In the genomic region with DNA sequence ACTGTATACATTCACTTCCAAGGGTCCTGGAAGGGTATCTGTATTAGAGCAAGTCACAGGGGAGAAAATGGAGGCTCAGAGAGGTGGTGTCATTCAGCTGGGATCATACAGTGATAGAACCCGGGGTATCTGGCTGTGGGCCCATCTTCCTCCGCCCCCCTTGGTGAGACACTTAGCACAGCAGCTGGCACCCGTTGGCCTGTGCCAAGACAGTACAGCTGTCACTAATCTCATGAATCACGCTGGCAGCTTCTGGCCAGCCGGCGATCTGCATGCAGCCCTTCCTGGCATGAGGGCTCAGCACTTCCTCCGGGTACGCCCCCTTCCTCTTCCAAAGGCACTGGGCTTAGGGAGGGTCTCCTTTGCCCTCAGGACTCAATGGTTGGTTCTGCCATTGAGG, we compare ENCODE assay signal across 8 mouse cellular contexts. TPM values are rescaled to one million over a fixed set of nuclear protein-coding genes. Genes with fewer than 3 reads are reported as not detected.
DNase-seq lines count a peak whose midpoint lies in the region; ATAC-seq and TF ChIP-seq lines count a peak whose summit lies in the region.
"Had no signal": no experiment of that assay in that cellular context is flagged by ENCODE, and none has a peak within 500 bp of the region (broad histone marks: within the 10 kb centered on the region; RNA-seq: fewer than 3 reads in every experiment).

No protein-coding gene starts in this region.

- H3K4me1 ChIP-seq in intestine, embryonic 15.5 days (replicated peaks) = peaks cover 39% of the 10 kb centered on the region
- H3K4me1 ChIP-seq in midbrain, postnatal 0 days (ENCODE audit: insufficient read depth, low read length) = no peaks in the 10 kb centered on the region
- H3K4me1 ChIP-seq in liver, embryonic 11.5 days (replicated peaks; ENCODE audit: control insufficient read depth, insufficient read depth, low read length) = peaks cover 21% of the 10 kb centered on the region

- ATAC-seq in intestine, embryonic 15.5 days = no peak
- no peak for ATAC-seq in midbrain, postnatal 0 days (ENCODE audit: low FRiP score)
- no peak for ATAC-seq in liver, embryonic 11.5 days (replicated peaks; ENCODE audit: low FRiP score)

- H3K9ac ChIP-seq in intestine, embryonic 15.5 days = no peak overlapping the region; the same call in 1 of the 2 replicates
- no peak overlapping the region for H3K9ac ChIP-seq in midbrain, postnatal 0 days (replicated peaks; ENCODE audit: low read length, poor library complexity, severe bottlenecking)
- no peak overlapping the region for H3K9ac ChIP-seq in liver, embryonic 11.5 days (ENCODE audit: low read depth, low read length)

- H3K9me3 ChIP-seq in intestine, embryonic 15.5 days = no peaks in the 10 kb centered on the region
- H3K9me3 ChIP-seq in midbrain, postnatal 0 days (ENCODE audit: low read length) = no peaks in the 10 kb centered on the region
- no peaks in the 10 kb centered on the region for H3K9me3 ChIP-seq in liver, embryonic 11.5 days (ENCODE audit: control insufficient read depth, low read length)

- no peaks in the 10 kb centered on the region for H3K27me3 ChIP-seq in intestine, embryonic 15.5 days (replicated peaks)
- no peaks in the 10 kb centered on the region for H3K27me3 ChIP-seq in midbrain, postnatal 0 days (ENCODE audit: insufficient read depth, low read length)
- no peaks in the 10 kb centered on the region for H3K27me3 ChIP-seq in liver, embryonic 11.5 days (replicated peaks; ENCODE audit: control insufficient read depth, insufficient read depth, low read length)

- peaks cover 26% of the 10 kb centered on the region for H3K36me3 ChIP-seq in intestine, embryonic 15.5 days
- H3K36me3 ChIP-seq in midbrain, postnatal 0 days (ENCODE audit: insufficient read depth, low read length) = no peaks in the 10 kb centered on the region; the same call in 1 of the 2 replicates
- H3K36me3 ChIP-seq in liver, embryonic 11.5 days (ENCODE audit: control insufficient read depth, insufficient read depth, low read length) = peaks cover 29% of the 10 kb centered on the region

- 43% methylated on average over 8 of the region's 8 CpGs for WGBS in intestine, embryonic 15.5 days
- WGBS in midbrain, postnatal 0 days = 62% methylated on average over 8 of the region's 8 CpGs
- WGBS in liver, embryonic 11.5 days = 53% methylated on average over 8 of the region's 8 CpGs

- intact Hi-C loops in left cerebral cortex, postnatal 25 days (cut with DNase I) = no loop called here

- peak; percentile 52 for DNase-seq in Muller cell, postnatal 12 days (ENCODE audit: inconsistent ontology term)
- DNase-seq in adrenal gland, postnatal 36 days = peak; percentile 67 to 72
- peak; percentile 69 for DNase-seq in gastrocnemius, adult 18-20 months (ENCODE audit: low spot score)
- DNase-seq in left cerebral cortex, postnatal 25 days (ENCODE audit: low spot score in 2 of 2) = peak; percentile 45 to 76
- peak; percentile 71 for DNase-seq in midbrain, postnatal 0 days (ENCODE audit: low spot score)
- DNase-seq in liver, embryonic 11.5 days (ENCODE audit: low spot score) = no peak

- H3K27ac ChIP-seq in intestine, embryonic 15.5 days = 0 out of 2 replicates have a peak overlapping the region, but pooled peaks have one; percentile 11
- no peak overlapping the region for H3K27ac ChIP-seq in midbrain, postnatal 0 days (ENCODE audit: low read depth, low read length)
- no peak overlapping the region for H3K27ac ChIP-seq in liver, embryonic 11.5 days (ENCODE audit: low read depth, low read length)

- peak overlapping the region; percentile 39 for H3K4me2 ChIP-seq in intestine, embryonic 15.5 days (replicated peaks)
- H3K4me2 ChIP-seq in midbrain, postnatal 0 days (ENCODE audit: low read depth, low read length, poor library complexity, severe bottlenecking) = no peak overlapping the region
- H3K4me2 ChIP-seq in liver, embryonic 11.5 days = no peak overlapping the region

- no peak for TF ChIP-seq CTCF in midbrain, postnatal 0 days (IDR thresholded peaks at IDR 0.05)

- H3K4me3 ChIP-seq in intestine, embryonic 15.5 days (replicated peaks) = no peak overlapping the region
- no peak overlapping the region for H3K4me3 ChIP-seq in midbrain, postnatal 0 days (ENCODE audit: low read depth, low read length)
- no peak overlapping the region for H3K4me3 ChIP-seq in liver, embryonic 11.5 days (ENCODE audit: low read depth, low read length)

RNA-seq across cellular contexts. Expression of gene Kank2, which starts 5.9 kb away (rescaled TPM):
- 10 to 100 TPM; 31.2 to 38.3 TPM for total RNA-seq in adrenal gland, postnatal 36 days (2021)
- total RNA-seq in gastrocnemius, adult 18-20 months (2021) = 10 to 100 TPM; 12.6 to 14.3 TPM
- polyA plus RNA-seq in intestine, embryonic 15.5 days (2015; fragmentation: Nextera tagmentation; extraction: Ambion mirVana) = 16.3 and 16.7 TPM in 2 replicates
- total RNA-seq in left cerebral cortex, postnatal 25 days (2021) = 1 to 10 TPM; 7.4 to 7.5 TPM
- total RNA-seq in midbrain, postnatal 0 days (2014; rRNA removed) = 14.9 and 15.2 TPM in 2 replicates
- 2.9 TPM in 2 replicates for polyA plus RNA-seq in midbrain, postnatal 0 days (2015; fragmentation: Nextera tagmentation; extraction: Ambion mirVana)
- 4.7 and 6.7 TPM in 2 replicates for polyA plus RNA-seq in liver, embryonic 11.5 days (2014; fragmentation: Nextera tagmentation; extraction: Ambion mirVana)

RNA-seq across cellular contexts. Expression of gene Spc24, which starts 32.5 kb away (rescaled TPM):
- total RNA-seq in adrenal gland, postnatal 36 days (2021) = 1 to 10 TPM; 2.3 to 3.9 TPM
- 1 to 10 TPM; 1.9 TPM for total RNA-seq in gastrocnemius, adult 18-20 months (2021)
- 94.2 and 107 TPM in 2 replicates for polyA plus RNA-seq in intestine, embryonic 15.5 days (2015; fragmentation: Nextera tagmentation; extraction: Ambion mirVana)
- 1 to 10 TPM; 1.6 to 1.7 TPM for total RNA-seq in left cerebral cortex, postnatal 25 days (2021)
- total RNA-seq in midbrain, postnatal 0 days (2014; rRNA removed) = 5.5 and 6.6 TPM in 2 replicates
- polyA plus RNA-seq in midbrain, postnatal 0 days (2015; fragmentation: Nextera tagmentation; extraction: Ambion mirVana) = 6.3 and 8.2 TPM in 2 replicates
- 151 and 170 TPM in 2 replicates for polyA plus RNA-seq in liver, embryonic 11.5 days (2014; fragmentation: Nextera tagmentation; extraction: Ambion mirVana)

RNA-seq across cellular contexts. Expression of gene Angptl8, which starts 42.7 kb away (rescaled TPM):
- total RNA-seq in adrenal gland, postnatal 36 days (2021) = 1 to 10 TPM; 7.5 to 8.7 TPM
- total RNA-seq in gastrocnemius, adult 18-20 months (2021) = under 1 TPM in 1 of 2 experiments, not detected in 1; 0.26 TPM
- 8.2 and 12.0 TPM in 2 replicates for polyA plus RNA-seq in intestine, embryonic 15.5 days (2015; fragmentation: Nextera tagmentation; extraction: Ambion mirVana)
- total RNA-seq in left cerebral cortex, postnatal 25 days (2021) = not detected
- total RNA-seq in midbrain, postnatal 0 days (2014; rRNA removed) = not detected in 2 replicates
- 0.20 and 0.48 TPM in 2 replicates for polyA plus RNA-seq in midbrain, postnatal 0 days (2015; fragmentation: Nextera tagmentation; extraction: Ambion mirVana)
- polyA plus RNA-seq in liver, embryonic 11.5 days (2014; fragmentation: Nextera tagmentation; extraction: Ambion mirVana) = 16.1 and 17.4 TPM in 2 replicates
- polyA plus RNA-seq: embryonic facial prominence, embryonic 11.5 days had no signal

RNA-seq across cellular contexts. Expression of gene Dock6, which starts 59.8 kb away (rescaled TPM):
- total RNA-seq in adrenal gland, postnatal 36 days (2021) = 10 to 100 TPM; 31.2 to 40.7 TPM
- total RNA-seq in gastrocnemius, adult 18-20 months (2021) = 1 to 10 TPM; 7.4 to 8.7 TPM
- polyA plus RNA-seq in intestine, embryonic 15.5 days (2015; fragmentation: Nextera tagmentation; extraction: Ambion mirVana) = 26.9 and 30.7 TPM in 2 replicates
- total RNA-seq in left cerebral cortex, postnatal 25 days (2021) = 10 to 100 TPM; 15.7 to 16.3 TPM
- 18.0 and 18.8 TPM in 2 replicates for total RNA-seq in midbrain, postnatal 0 days (2014; rRNA removed)
- 10.3 and 11.3 TPM in 2 replicates for polyA plus RNA-seq in midbrain, postnatal 0 days (2015; fragmentation: Nextera tagmentation; extraction: Ambion mirVana)
- polyA plus RNA-seq in liver, embryonic 11.5 days (2014; fragmentation: Nextera tagmentation; extraction: Ambion mirVana) = 14.9 and 21.6 TPM in 2 replicates
